Mouse (Mus musculus) ES-Bruce4 (cell line): ENCODE measurements around the gene Hcn2. TPM values are rescaled to one million over a fixed set of nuclear protein-coding genes. Genes with fewer than 3 reads are reported as not detected.
"Not testable (repeated sequence)": the region's sequence is repeated elsewhere in the genome, so short reads cannot be mapped to it uniquely, and the experiment has no call there.

Source experiments
- H3K27ac ChIP-seq: 2 replicates; pipeline ENCODE4 v1.5.1; 2012; ENCODE audit warnings: low read length, inconsistent platforms; ENCODE audit not compliant: insufficient read depth
- H3K27me3 ChIP-seq: 2 replicates; pipeline ENCODE4 v1.6.1; 2012; ENCODE audit warnings: mild to moderate bottlenecking, low read length, inconsistent platforms; ENCODE audit not compliant: control insufficient read depth, poor library complexity, insufficient read depth, severe bottlenecking
- H3K36me3 ChIP-seq: 2 replicates; pipeline ENCODE4 v1.6.1; 2012; ENCODE audit warnings: inconsistent platforms, mild to moderate bottlenecking, low read length, moderate library complexity; ENCODE audit not compliant: control insufficient read depth, poor library complexity, insufficient read depth, severe bottlenecking
- H3K4me1 ChIP-seq: one replicate; pipeline ENCODE4 v1.8.1; 2011; ENCODE audit warnings: low read length; ENCODE audit not compliant: control insufficient read depth, insufficient read depth
- H3K4me3 ChIP-seq: 2 replicates; pipeline ENCODE4 v1.5.1; 2011; ENCODE audit warnings: low read depth, mild to moderate bottlenecking, low read length
- H3K9ac ChIP-seq: 2 replicates; pipeline ENCODE4 v1.6.1; 2012; ENCODE audit warnings: low read depth, mild to moderate bottlenecking, inconsistent platforms; ENCODE audit not compliant: poor library complexity, severe bottlenecking
- H3K9me3 ChIP-seq: replicated peaks from 2 replicates; pipeline ENCODE4 v1.6.1; 2012; ENCODE audit warnings: mild to moderate bottlenecking, low read length, inconsistent platforms; ENCODE audit not compliant: control insufficient read depth, poor library complexity, insufficient read depth, severe bottlenecking
- CTCF ChIP-seq: IDR thresholded peaks from one replicate; pipeline ENCODE4 v1.8.1; 2011; ENCODE audit warnings: low read depth, low read length
- EP300 ChIP-seq: IDR thresholded peaks from 2 replicates; pipeline ENCODE4 v1.6.1; 2011; ENCODE audit warnings: low read depth, low read length; ENCODE audit not compliant: insufficient read depth
- POLR2A ChIP-seq: IDR thresholded peaks from one replicate; pipeline ENCODE4 v1.8.1; 2011; ENCODE audit warnings: low read length; ENCODE audit not compliant: insufficient read depth
- polyA plus RNA-seq: library from polyadenylated mRNA; stranded (reverse); fragments of >200 nt; gene quantifications from 2 replicates; pipeline ENCODE4 v1.2.4, GENCODE M21; 2011; ENCODE audit warnings: low read depth; ENCODE audit not compliant: missing spikeins, insufficient read depth, insufficient read length

The Hcn2 gene
- polyA plus RNA-seq, 1 experiment: 7.3 TPM

GRCm38 (mm10) chr10:79698459-79698858, 18.0 kb upstream of the Hcn2 start:
- H3K4me1 ChIP-seq: peaks cover 2% of the 10 kb centered on the region
- TF ChIP-seq CTCF: no peak
- no peak overlapping the region for H3K9ac ChIP-seq
- no peaks in the 10 kb centered on the region for H3K9me3 ChIP-seq
- no peaks in the 10 kb centered on the region for H3K36me3 ChIP-seq
- no peak overlapping the region for H3K4me3 ChIP-seq
- H3K27me3 ChIP-seq: no peaks in the 10 kb centered on the region
- no peak overlapping the region for H3K27ac ChIP-seq

DNA sequence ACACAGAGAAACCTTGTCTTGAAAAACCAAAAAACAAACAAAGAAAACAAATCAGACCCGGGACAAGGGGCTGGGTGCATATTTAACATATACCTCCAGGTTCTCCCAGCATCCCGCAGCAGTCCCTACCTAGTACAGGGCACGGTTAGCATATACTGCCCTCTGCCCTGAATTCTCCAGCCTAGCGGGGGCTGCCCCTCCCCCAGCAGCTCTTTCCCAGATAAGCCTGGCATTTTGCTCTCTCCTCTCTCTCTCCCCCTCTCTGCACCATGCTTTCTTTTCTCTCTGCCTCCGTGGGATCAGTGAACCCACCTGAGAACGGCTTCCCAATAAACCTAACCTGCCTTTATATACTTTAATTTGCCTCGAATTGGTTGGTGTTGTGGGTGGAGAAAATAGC, 15.8 kb upstream of the Hcn2 start:
- TF ChIP-seq EP300 (no peak), CTCF (no peak), POLR2A (no peak)
- Histone ChIP-seq H3K4me3 (no peak overlapping the region), H3K9ac (no peak overlapping the region), H3K9me3 (no peaks in the 10 kb centered on the region), H3K36me3 (no peaks in the 10 kb centered on the region), H3K27ac (no peak overlapping the region), H3K27me3 (no peaks in the 10 kb centered on the region), H3K4me1 (peaks cover 2% of the 10 kb centered on the region)

DNA sequence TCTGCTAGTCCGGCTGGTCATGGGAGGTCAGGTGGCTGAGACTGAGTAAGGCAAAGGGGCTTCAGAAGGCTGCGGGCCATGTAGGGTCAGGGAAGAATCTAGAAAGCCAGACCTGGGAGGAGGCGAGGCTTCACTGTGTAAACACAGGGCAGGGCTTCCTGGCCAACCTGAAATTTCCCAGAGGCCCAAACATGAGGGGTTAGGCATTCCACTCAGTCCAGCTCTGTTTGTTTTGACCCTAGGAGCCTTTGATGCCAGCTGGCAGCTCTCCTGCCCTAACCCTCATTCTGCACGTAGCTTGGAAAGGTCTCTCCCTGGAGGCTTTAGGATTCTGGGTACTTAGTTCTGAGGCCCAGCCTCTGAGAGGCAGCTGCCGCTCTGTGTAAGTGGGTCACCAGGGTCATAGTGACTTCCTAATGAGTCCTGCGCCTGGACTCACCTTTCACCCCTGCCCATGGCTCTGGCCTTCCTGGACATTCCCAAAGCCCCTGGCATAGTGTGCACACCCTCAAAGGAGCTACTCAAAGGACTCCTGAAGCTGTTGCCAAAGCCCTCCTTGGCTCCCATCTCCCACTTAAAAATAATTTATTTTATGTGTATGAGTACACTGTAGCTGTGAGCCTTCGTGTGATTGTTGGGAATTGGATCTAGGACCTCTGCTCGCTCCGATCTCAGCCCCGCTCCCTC, 14.8 kb upstream of the Hcn2 start:
- Histone ChIP-seq H3K27me3 (no peaks in the 10 kb centered on the region), H3K4me1 (no peaks in the 10 kb centered on the region), H3K9me3 (no peaks in the 10 kb centered on the region), H3K27ac (no peak overlapping the region), H3K4me3 (no peak overlapping the region), H3K36me3 (no peaks in the 10 kb centered on the region; the same call in 1 of the 2 replicates), H3K9ac (no peak overlapping the region)
- no peak for TF ChIP-seq EP300
- no peak for TF ChIP-seq CTCF
- TF ChIP-seq POLR2A: no peak

GRCm38 (mm10) chr10:79702970-79703369, 13.5 kb upstream of the Hcn2 start:
- H3K4me3 ChIP-seq, H3K9me3 ChIP-seq, H3K27ac ChIP-seq, H3K27me3 ChIP-seq, H3K4me1 ChIP-seq, H3K9ac ChIP-seq, H3K36me3 ChIP-seq: not testable (repeated sequence)

DNA sequence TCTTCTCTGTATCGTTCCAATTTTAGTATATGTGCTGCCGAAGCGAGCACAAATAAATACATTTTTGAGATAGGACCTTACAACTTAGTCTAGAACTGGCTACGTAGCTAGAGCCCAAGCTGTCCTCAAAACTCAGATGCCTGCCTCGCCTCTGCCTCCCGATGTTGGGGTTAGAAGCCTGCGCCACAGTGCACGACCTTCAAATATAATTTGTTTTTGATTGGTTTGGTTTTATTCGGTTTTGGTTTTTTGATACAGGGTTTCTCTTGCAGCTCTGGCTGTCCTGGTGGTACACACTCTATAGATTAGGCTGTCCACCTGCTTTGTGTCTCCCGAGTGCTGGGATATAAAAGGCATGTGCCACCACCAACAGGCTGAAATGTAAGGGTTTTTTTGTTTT, 12.9 kb upstream of the Hcn2 start:
- Histone ChIP-seq H3K4me3 (peak overlapping the region; percentile 55), H3K36me3 (no peaks in the 10 kb centered on the region; the same call in 1 of the 2 replicates), H3K9me3 (no peaks in the 10 kb centered on the region), H3K27me3 (no peaks in the 10 kb centered on the region), H3K27ac (peak overlapping the region; percentile 44), H3K4me1 (peaks cover 2% of the 10 kb centered on the region), H3K9ac (peak overlapping the region; percentile 43)
- TF ChIP-seq EP300: no peak
- TF ChIP-seq CTCF: no peak
- TF ChIP-seq POLR2A: no peak

DNA sequence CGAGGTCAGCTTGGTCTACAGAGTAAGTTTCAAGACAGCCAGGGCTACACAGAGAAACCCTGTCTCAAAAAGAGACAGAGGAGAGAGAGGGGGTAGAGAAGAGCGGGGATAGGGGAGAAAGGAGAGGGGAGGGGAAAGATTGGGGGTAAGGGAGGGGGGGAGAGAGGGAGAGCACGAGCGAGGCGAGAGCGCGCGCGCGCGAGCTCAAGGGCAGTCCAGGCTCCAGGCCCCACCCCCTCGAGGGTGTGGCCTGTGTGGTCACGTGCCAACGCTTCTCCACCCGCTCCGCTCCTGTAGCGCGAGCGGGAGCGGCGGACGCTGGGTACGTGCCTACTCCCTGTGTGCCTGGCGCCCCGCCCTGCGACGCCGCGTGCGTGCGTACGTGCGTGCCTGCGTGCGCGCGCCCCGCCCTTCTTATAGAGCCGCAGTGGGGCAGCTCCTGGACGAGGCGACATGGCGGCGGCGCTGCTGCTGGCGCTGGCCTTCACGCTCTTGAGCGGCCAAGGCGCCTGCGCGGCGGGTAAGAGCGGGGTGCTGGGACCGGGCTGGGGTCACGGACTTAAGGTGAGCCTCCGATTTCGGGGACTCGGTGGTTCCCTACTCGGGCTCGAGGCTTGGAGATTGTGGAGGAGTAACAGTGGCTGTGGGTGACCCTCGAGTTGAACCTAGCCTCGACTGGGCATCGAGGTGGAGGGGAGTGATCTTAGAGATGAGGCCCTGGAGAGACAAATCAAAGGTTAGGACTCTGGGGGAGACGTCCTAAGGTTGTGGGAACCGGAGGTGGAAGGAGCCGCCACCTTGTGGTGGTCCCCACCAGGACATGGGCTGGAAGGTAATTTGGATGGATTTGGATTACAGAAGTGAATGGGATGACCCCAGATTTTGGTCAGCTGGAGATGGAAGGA, 12.1 kb upstream of the Hcn2 start, which contains the start of gene Bsg:
TSS of gene Bsg (plus strand) at position 427 of the 905 bp plus-strand sequence.
- no peaks in the 10 kb centered on the region for H3K27me3 ChIP-seq
- TF ChIP-seq POLR2A: peak; percentile 86
- TF ChIP-seq CTCF: peak; percentile 36
- 0 out of 2 replicates have a peak, but pooled peaks have one; percentile 56 for TF ChIP-seq EP300
- H3K4me3 ChIP-seq: peak within 1 kb of the TSS; percentile 76
- peak within 1 kb of the TSS; percentile 85 for H3K9ac ChIP-seq
- peaks cover 2% of the 10 kb centered on the region for H3K4me1 ChIP-seq
- no peaks in the 10 kb centered on the region; the same call in 1 of the 2 replicates for H3K36me3 ChIP-seq
- H3K9me3 ChIP-seq: no peaks in the 10 kb centered on the region
- H3K27ac ChIP-seq: peak within 1 kb of the TSS; percentile 44
